Mouse (Mus musculus): ENCODE measurements around the gene Slc6a17. TPM values are rescaled to one million over a fixed set of nuclear protein-coding genes. Genes with fewer than 3 reads are reported as not detected.

Slc6a17 gene
- total RNA-seq, 2 experiments from 2014 or later: not detected

DNA sequence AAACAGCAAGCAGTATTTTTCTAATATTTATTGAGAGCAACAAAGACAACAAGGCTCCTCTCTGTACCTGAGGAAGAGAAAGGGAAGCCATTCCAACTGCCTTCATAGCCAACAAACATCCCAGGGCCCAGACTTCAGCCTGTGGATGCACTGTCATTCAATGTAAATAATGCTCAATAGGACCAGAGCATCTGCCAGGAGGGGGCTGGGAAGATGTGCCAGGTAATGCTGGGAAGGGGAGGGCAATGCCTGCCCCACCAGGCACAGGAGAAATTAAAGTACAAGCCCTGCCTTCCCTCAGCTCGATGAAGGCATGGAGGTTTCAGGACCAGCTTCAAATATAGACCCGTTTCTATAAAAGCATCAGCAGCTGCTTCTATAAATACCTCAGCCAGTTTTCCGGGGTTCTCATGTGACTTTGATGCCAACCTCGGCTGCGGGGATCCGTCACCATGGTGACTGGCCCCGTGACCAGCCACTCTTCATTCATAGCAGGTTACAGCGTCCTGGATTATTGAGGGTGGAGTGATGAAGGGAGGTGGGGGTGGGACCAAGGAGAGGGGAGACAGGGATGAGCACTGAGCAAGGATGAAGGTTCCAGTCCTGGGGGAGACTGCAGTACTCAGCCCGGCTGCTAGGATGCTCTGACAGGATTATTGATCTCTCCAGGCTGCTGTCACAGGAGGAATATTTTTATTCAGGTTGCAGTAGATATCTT is 10.7 kb upstream of the Slc6a17 start:
- ATAC-seq (replicated peaks; ENCODE audit: low FRiP score, poor library complexity, severe bottlenecking): no peak

DNA sequence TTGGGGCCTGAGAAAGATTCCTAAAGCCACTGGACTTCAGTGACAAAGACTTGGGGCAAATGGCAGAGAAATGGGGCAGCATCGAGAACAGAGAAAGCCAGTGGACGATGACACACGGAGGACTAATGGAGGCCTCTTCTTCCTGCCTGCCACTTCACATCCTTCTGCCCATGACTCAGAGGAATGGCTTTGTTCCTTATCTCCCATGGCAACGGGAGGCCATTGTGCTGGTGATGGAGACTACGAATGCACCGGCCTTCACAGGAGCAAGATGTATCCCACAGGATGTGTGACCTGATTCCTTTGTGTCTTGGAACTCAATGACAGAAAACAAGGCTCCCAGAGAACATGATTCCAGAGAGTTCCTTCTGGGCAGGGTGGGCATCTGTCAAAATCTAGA is 6.7 kb upstream of the Slc6a17 start:
- ATAC-seq (replicated peaks; ENCODE audit: low FRiP score, poor library complexity, severe bottlenecking): no peak

DNA sequence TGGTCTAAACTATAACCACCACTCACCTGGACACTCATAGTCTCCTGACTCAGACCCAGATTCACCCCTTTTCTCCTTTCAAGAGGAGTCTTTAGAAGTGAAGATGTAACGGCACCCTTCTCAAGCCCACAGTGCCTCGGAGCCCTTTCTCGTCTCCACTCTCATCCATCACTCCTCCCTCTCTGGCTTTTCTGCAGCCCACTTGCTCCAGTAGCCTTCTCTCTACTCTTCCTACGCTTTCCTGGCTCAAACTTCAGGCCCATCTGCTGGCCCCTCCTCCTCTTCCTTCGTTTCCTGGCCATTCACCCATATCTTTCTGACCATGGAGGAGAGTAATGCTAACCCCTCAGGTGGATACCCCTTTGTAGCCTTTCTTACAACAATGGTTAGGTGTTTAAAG is 3.1 kb upstream of the Slc6a17 start:
- no peak for ATAC-seq (replicated peaks; ENCODE audit: low FRiP score, poor library complexity, severe bottlenecking)

DNA sequence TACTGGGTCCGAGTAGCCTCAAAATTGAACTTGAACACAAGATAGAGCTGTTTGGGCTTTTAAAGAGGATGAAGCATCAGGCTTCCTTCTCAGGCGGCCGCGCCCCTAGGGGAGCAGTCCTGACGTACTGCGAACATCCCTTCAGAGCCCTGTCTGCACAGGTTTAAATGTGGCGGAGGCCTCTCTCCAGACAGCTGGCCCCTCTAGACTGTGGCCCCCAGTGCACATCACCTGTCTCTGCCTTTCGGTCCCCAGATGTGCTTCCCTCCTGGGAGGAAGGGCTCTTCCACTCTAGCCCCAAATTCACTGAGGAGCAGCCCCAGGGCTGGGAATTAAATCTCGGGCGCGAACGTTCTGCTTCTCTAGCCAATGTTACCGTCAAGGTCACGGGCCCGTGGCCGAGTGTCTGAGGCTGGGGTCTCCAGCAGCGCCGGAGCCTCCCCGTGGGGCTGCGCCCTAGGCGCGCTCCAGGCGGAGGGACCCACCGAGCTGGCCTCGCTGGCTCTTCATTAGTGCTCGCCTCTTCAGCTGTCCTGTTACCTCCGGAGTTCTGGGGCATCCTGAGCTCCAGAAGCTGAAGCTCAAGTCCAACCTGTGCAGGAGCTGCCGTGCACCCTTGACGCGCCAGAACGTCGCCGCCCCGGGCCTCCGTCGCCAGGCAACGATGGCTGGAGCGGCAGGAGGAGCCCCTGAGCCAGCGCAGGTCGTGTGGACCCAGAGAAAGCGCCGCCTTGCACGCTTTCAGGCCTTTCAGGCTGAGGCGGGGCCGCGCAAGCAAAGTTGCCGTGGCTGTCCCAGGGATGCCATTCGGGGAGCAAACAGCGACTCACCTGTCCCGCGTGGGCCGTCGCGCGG is 815 bp downstream of the Slc6a17 start:
- no peak for ATAC-seq (replicated peaks; ENCODE audit: low FRiP score, poor library complexity, severe bottlenecking)

DNA sequence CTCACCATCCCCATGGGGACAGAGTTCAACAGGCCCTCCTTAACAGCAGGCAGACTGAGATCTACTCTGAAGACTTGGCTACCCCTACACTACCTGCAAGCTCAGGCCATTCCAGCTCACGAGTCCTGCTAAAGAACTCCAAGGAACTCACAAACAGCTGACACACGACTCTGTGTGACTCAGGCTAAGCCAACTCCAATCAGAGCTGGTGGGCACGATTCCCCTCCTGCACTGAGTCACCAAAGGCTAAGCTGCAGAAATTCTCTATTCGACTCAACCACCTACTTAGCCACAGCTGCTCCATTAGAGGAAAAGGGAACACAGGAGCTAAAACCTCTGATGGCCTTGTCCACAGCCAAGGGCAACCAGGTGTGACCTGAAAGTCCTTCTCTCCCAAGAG is 1.8 kb downstream of the Slc6a17 start:
- no peak for ATAC-seq (replicated peaks; ENCODE audit: low FRiP score, poor library complexity, severe bottlenecking)

DNA sequence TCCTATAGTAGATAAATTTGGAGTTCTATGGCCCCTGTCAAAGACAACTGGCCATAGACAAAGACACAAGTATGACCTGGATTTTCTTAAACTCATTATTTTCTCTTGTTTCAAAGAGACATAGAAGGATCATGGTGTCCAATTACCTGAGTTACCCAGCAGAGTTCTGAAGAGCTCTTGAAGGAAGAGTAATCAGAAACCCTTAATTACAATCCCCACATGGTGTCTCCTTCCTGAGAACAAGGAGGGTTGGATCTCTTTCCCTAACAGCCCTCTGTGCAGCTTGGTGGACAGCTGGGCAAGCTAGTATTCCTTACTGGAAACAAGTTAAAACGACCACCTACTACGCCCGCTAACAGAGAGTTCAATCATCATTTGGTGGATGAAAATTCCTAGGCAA is 6.4 kb downstream of the Slc6a17 start:
- no peak for ATAC-seq (replicated peaks; ENCODE audit: low FRiP score, poor library complexity, severe bottlenecking)

DNA sequence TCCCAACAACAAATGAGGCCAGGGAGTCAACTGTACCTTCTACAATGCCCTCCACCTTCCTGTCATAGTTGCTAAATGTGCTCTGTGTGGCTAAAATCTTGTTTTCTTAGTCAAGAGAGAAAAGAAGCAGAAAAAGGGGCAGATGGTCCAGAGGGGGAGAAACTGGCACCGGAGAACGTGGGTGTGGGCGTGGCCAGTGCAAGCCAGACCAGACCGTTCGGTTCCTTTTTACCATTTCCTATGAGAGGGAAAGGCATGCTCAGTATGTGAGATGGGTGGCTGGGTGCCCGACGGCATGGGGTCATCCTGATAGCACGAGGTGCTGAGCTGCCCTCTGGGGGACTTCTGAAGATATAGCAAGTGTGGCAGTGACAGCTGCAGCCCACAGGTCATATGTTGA is 9.1 kb downstream of the Slc6a17 start:
- no peak for ATAC-seq (replicated peaks; ENCODE audit: low FRiP score, poor library complexity, severe bottlenecking)

DNA sequence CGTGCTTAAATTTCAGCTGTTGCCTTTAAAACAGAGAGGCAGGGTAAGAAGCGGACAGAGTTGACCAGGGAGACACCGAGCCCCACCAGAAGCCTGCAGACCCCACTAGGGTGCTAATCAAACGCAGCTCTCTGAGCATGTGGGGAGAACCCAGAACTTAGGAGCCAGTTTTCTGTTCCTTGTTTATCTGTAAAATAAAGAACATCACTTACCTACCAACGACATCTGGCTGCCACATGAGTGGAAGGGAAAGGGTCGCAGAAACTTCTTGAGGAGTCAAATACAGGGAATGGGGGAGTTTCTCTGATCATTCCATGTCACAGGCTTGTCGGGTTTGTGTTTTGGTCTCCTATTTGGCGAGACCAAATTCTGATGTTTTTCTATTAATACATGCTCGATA is 9.9 kb downstream of the Slc6a17 start:
- ATAC-seq (replicated peaks; ENCODE audit: low FRiP score, poor library complexity, severe bottlenecking): no peak

DNA sequence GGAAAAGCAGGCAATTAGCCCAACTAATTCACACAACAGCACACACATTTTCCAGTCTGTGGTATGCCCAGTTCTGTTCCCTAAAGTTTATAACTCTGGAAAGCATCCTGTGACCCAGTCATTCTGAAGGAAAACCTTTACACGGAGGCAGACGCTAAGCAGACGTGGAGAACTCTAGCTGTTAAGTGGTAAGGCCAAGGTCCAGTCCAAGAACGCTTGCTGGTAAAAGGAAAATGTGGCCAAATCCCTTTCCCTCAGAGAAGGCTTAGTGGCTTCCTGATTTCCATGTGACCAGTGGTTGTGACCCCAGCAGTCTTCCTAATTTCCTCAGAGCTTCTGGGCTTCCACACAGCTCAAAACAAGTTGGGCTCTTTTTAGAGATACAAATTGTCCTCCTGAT is 11.3 kb downstream of the Slc6a17 start:
- no peak for ATAC-seq (replicated peaks; ENCODE audit: low FRiP score, poor library complexity, severe bottlenecking)

DNA sequence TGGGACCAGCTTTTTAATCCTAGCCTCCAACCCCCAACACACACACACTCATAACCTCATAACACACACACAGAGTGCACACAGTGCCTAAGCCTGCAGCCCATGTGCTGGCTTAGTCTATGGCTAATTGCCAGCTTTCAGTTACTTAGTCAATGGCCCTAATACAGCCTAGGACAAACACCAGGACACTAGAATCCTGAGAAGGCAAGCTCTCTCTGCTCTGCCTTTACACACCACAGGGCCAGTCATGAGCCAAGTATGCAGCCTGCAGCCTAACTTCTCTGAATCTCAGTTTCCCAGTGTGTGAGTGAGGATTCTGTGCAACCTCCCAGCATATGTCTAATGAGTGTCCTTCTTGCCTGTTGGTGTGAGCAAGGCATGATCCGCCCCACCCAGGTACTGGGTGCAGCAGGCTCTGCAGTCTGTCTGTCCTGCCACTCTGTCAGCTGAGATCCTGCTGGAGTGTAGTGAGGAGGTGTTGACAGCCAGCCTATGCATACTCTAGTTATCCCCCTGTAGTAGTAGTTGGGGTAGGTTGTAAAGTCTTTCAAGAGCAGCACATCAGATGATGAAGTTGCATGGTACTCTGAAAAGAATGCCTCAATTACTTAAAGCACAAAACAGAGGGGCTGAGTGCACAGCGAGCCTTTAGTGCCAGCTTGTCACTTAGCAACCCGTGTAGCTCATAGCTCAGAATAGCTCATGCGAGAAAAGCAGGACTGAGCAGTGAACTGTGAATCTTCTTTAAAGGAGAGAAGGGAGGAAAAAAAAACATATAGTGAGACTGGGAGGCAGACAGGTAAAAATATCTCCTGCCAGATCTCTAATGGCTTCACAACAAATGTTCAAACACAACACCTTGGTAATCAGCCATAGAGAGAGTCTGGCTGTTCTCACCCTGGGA is 12.1 kb downstream of the Slc6a17 start:
- no peak for ATAC-seq (replicated peaks; ENCODE audit: low FRiP score, poor library complexity, severe bottlenecking)

DNA sequence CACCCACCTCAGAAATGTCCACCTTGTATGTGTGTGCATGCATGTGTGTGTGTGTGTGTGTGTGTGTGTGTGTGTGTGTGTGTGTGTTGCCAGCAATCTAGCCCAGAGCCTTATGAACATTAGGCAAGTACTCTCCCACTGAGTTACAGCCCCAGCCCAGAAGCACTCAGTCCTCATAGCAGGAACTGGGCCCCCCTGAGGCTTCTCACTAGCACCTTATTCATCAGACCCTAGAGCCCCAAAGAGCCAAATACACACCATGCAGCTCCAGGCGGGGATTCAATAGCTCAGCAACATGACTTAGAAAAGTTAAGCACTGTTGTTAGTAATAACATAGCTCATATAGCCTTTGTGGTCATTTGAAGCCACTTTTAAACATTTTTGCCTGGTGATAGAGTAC is 13.3 kb downstream of the Slc6a17 start:
- ATAC-seq (replicated peaks; ENCODE audit: low FRiP score, poor library complexity, severe bottlenecking): no peak

DNA sequence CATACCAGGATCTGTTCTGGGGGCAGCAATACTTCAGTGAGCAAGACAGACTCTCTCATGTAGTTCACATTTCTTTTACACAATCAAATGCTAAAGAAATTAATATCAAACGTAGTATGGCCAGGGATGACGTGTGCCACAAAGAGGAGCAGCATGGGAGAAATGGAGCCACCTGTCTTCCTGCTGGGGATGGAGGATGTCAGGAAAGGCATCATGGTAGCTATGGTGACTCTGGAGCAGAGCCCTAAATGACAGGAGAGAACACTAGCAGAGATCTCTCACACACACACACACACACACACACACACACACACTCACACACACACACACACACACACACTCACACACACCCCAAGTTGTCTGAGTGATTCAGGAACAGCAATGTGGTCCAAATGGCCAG is 14.1 kb downstream of the Slc6a17 start:
- ATAC-seq (replicated peaks; ENCODE audit: low FRiP score, poor library complexity, severe bottlenecking): no peak

DNA sequence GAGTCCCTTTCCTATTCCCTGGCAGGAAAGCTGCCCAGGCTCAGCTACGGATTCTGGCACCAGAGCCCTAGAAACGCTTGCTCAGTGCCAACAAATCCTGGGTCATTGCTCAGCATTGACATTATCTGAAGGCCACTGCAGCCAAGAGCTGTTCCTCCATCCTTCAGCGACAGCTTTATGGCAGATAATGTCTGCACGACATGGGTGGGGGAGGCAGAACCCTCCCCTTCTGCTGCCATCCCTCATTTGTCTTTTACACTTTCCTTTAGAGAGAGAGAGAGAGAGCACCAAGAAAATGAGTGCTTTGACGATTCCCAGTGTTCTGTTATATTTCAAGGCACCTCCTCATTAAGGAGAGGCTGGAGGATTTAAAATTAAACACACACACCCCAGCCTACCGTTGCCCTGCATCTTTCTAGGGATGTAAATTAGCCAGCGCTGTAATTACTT is 16.1 kb downstream of the Slc6a17 start:
- ATAC-seq (replicated peaks; ENCODE audit: low FRiP score, poor library complexity, severe bottlenecking): no peak

DNA sequence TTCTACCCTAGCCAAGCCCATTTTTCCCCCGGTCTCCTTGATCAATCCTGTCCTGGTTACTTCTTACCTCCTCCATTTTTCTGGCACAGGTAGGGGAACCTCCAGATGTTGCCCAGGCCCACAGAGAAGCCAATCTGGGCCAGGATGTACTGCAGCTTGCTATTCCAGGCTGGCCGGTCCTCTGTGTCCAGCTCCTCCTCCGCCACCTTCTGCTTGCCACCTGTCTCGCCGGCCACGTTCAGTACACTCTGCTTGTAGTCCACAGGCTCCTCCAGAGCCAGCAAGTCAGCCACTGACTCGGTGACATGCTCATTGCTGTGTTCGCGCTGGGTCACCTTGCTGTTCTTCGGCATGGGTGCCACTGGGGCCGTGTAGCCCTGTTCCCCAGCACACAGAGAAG is 17.5 kb downstream of the Slc6a17 start:
- ATAC-seq (replicated peaks; ENCODE audit: low FRiP score, poor library complexity, severe bottlenecking): no peak

DNA sequence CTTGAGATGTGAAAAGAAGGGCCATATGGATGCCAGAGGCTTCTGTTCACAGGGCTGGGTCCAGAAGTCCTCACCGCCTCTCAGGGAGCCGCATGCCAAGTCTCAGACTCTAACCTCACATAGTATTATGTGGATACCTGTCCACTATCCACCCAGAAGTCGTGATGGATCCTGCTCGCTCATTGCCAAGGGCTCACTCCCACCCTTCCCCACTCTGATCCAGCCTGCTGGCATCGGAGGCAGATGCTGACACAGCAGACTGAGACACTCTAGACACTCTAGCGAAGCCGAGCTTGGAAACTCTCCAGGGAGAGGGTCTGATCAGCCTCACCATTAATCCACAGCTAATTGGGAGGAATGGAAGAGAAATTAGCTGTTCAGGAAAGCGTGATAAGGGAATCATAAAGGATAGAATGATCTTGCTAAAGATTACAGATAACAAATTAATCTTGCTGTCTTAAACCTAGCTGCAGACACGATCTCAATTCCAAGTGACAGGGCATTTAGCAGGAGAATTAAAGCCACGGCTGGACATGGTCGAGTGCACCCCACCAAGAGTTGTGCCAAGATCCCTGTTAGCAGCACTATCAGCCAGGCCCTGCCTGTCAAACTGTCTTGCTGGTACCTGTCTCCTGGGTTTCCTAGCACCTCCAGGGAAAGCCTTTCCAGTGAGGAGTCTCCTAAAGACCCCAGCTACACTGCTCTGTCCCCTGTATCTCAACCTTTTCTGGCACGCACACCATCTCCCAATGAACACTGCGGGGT is 21.6 kb downstream of the Slc6a17 start:
- ATAC-seq (replicated peaks; ENCODE audit: low FRiP score, poor library complexity, severe bottlenecking): no peak

DNA sequence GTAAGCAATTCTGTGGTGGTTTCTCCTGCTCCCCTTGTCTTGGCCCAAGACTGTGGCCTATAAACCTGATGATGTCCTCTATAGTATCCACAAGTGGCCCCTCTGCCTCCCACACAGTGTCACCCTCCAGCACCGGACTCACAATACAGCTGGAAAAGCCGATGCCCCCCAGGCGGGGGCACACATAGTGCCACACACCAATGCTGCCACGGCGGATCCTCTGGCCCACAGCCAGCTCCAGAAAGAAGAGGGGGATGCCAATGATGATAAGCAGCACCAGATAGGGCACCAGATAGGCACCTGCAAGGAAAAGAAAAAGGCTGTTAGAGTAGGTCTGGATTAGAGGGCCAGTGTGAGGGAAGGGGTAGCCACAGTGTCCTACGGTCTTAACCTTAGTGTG is 22.3 kb downstream of the Slc6a17 start:
- ATAC-seq (replicated peaks; ENCODE audit: low FRiP score, poor library complexity, severe bottlenecking): no peak

DNA sequence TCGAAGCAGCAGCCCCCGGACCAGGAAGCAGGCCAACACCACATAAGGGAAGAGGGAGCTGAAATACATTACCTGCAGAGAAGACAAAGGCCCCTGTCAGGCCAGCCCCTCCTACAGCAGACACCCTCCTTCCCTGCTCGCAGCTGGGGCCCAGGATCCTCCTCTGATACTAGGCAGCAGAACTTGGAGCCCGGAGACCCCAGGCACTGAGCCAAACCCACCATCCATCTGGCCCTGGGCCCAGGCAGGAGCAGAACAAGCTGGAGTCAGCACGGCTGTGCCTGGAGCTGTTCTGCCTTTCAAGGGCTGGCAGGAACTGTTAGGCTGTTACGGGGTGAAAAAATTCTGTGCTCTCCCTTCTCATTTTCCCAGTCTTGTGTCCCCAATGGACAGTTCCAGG is 26.4 kb downstream of the Slc6a17 start:
- no peak for ATAC-seq (replicated peaks; ENCODE audit: low FRiP score, poor library complexity, severe bottlenecking)

DNA sequence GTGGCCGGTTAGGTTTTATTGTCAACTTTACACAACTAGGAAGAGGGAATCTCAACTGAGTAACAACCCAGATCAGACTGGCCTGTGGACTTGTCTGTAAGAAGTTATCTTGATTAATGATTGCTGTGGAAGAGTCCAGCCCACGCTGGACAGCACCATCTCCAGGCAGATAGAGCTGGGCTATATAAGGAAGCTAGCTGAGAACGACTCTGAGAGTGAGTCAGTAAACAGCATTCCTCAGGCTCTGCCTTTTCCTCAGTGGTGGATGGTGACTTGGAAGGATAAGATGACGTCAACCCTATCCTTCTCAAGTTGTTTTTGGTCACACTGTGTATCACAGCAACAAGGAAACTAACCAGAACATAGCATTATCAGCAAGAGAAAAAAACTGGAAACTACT is 29.2 kb downstream of the Slc6a17 start:
- ATAC-seq (replicated peaks; ENCODE audit: low FRiP score, poor library complexity, severe bottlenecking): no peak

DNA sequence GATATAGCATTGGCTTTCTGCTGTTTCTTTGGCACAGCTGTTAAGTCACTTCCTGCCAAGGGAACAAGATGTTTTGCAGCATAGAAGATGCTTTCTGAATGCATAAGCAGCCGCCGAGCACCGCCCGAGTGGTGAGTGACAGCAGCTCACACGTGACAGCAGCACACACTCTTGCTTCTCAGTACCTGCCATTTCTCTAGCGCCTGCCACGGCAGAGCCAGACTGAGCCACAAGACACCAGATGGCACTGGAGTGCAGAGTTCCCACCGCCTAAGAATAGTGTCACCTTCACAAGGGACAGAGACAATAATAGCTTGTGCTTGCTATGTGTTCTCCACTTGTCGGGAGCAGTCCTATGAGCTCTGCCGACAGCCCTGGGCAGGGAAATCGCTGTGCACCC is 34.5 kb downstream of the Slc6a17 start:
- ATAC-seq (replicated peaks; ENCODE audit: low FRiP score, poor library complexity, severe bottlenecking): no peak

DNA sequence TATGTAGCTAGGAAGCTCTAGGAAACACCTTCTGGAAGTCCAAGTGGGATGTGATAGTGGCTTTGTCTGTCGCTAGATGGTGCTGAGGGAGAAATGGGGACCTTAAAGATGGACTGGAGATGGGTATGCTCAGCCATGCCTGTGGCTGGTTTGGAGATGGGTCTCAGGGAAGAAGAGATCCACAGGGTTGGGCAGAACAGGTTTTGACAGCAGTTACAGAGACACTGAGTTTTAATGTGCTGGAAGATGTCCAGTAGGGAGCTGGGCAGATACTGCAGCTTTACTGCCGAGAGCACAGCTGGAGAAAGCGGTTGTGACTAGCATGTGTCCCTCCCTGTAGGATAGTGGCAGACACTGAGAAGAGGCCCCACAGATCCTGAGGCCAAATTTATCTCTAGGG is 37.2 kb downstream of the Slc6a17 start:
- ATAC-seq (replicated peaks; ENCODE audit: low FRiP score, poor library complexity, severe bottlenecking): no peak

Data from erythroid progenitor cell, adult 5-6 weeks (primary cell).